Mouse (Mus musculus) kidney, adult 2 months (tissue): ENCODE data around the gene Prkrip1. TPM values are rescaled to one million over a fixed set of nuclear protein-coding genes. Genes with fewer than 3 reads are reported as not detected.

Experiments used
- DNase-seq: peaks from one replicate; pipeline ENCODE4 v3.0.0; 2021
- H3K27ac ChIP-seq: fragments of 200-500 bp; 2 replicates; pipeline ENCODE4 v1.5.1; 2012; ENCODE audit warnings: low read depth, low read length, control low read depth, inconsistent platforms; ENCODE audit not compliant: insufficient read depth
- H3K27me3 ChIP-seq: fragments of 200-500 bp; replicated peaks from 2 replicates; pipeline ENCODE4 v1.6.1; 2012; ENCODE audit warnings: mild to moderate bottlenecking, moderate library complexity, low read length, inconsistent platforms; ENCODE audit not compliant: control insufficient read depth, insufficient read depth
- H3K36me3 ChIP-seq: fragments of 200-500 bp; 2 replicates; pipeline ENCODE4 v1.6.1; 2012; ENCODE audit warnings: mild to moderate bottlenecking, moderate library complexity, low read length, inconsistent platforms; ENCODE audit not compliant: control insufficient read depth, insufficient read depth
- H3K4me1 ChIP-seq: fragments of 200-500 bp; 2 replicates; pipeline ENCODE4 v1.6.1; 2011; ENCODE audit warnings: low read length; ENCODE audit not compliant: control insufficient read depth, insufficient read depth
- H3K4me3 ChIP-seq: fragments of 200-500 bp; 2 replicates; pipeline ENCODE4 v1.5.1; 2011; ENCODE audit warnings: mild to moderate bottlenecking, low read depth, low read length, control low read depth; ENCODE audit not compliant: insufficient read depth
- CTCF ChIP-seq: fragments of 200-500 bp; conservative IDR thresholded peaks from 2 replicates; pipeline ENCODE4 v1.5.1; 2011; ENCODE audit warnings: low read depth, mild to moderate bottlenecking, control low read depth, low read length, moderate library complexity, mixed read lengths; ENCODE audit not compliant: insufficient read depth, insufficient read length
- POLR2A ChIP-seq: fragments of 200-500 bp; IDR thresholded peaks from one replicate; pipeline ENCODE4 v1.6.1; 2011; ENCODE audit warnings: low read depth, low read length, control low read depth
- WGBS: fragments of 180-500 bp; shearing (Covaris S2); methylation state at CpG from one replicate; pipeline ENCODE4 v1.1.7; 2018; 5-methylcytosine and 5-hydroxymethylcytosine counted together
- polyA plus RNA-seq: library from polyadenylated mRNA; depleted of rRNA; stranded (reverse); fragments of >200 nt; gene quantifications from 2 replicates; pipeline ENCODE4 v1.2.3, GENCODE M21; 2012

Prkrip1 gene
- polyA plus RNA-seq, 1 experiment = 14.1 TPM

GRCm38 (mm10) chr5:136243851-136244761, 45.3 kb upstream of the Prkrip1 start:
- Histone ChIP-seq H3K4me1 (no peaks in the 10 kb centered on the region), H3K27me3 (no peaks in the 10 kb centered on the region), H3K27ac (no peak overlapping the region), H3K36me3 (no peaks in the 10 kb centered on the region), H3K4me3 (peak overlapping the region; percentile 72)
- no peak for TF ChIP-seq CTCF
- TF ChIP-seq POLR2A = no peak
- under 1% methylated on average over 65 of the region's 67 CpGs for WGBS
- no peak for DNase-seq

- no peak for DNase-seq
- no peak overlapping the region for H3K4me3 ChIP-seq
- no peaks in the 10 kb centered on the region for H3K4me1 ChIP-seq
- no peak for TF ChIP-seq CTCF
- TF ChIP-seq POLR2A = no peak
- no peak overlapping the region for H3K27ac ChIP-seq
- 52% methylated on average over 6 of the region's 6 CpGs for WGBS
- no peaks in the 10 kb centered on the region for H3K27me3 ChIP-seq
- H3K36me3 ChIP-seq = no peaks in the 10 kb centered on the region
Observed at GRCm38 (mm10) chr5:136241161-136241560, 42.4 kb upstream of the Prkrip1 start.

GRCm38 (mm10) chr5:136240381-136240780, 41.6 kb upstream of the Prkrip1 start:
- Histone ChIP-seq H3K27me3 (no peaks in the 10 kb centered on the region), H3K4me3 (no peak overlapping the region), H3K36me3 (no peaks in the 10 kb centered on the region), H3K4me1 (no peaks in the 10 kb centered on the region), H3K27ac (no peak overlapping the region)
- DNase-seq = no peak
- TF ChIP-seq CTCF (no peak), POLR2A (no peak)
- 63% methylated on average over 1 of the region's 1 CpGs for WGBS

GRCm38 (mm10) chr5:136237607-136238006, 38.8 kb upstream of the Prkrip1 start:
- Histone ChIP-seq H3K36me3 (no peaks in the 10 kb centered on the region), H3K27me3 (no peaks in the 10 kb centered on the region), H3K4me3 (0 out of 2 replicates have a peak overlapping the region, but pooled peaks have one; percentile 1), H3K27ac (no peak overlapping the region), H3K4me1 (no peaks in the 10 kb centered on the region)
- WGBS = 2% methylated on average over 19 of the region's 19 CpGs
- TF ChIP-seq POLR2A (no peak), CTCF (no peak)
- peak; percentile 26 for DNase-seq

GRCm38 (mm10) chr5:136236611-136237010, 37.8 kb upstream of the Prkrip1 start:
- no peak overlapping the region for H3K27ac ChIP-seq
- TF ChIP-seq CTCF (no peak), POLR2A (no peak)
- H3K4me3 ChIP-seq = no peak overlapping the region
- WGBS = 72% methylated on average over 5 of the region's 5 CpGs
- H3K27me3 ChIP-seq = no peaks in the 10 kb centered on the region
- no peaks in the 10 kb centered on the region for H3K36me3 ChIP-seq
- DNase-seq = no peak
- no peaks in the 10 kb centered on the region for H3K4me1 ChIP-seq

- 76% methylated on average over 4 of the region's 4 CpGs for WGBS
- Histone ChIP-seq H3K27ac (no peak overlapping the region), H3K36me3 (no peaks in the 10 kb centered on the region), H3K27me3 (no peaks in the 10 kb centered on the region), H3K4me3 (no peak overlapping the region), H3K4me1 (no peaks in the 10 kb centered on the region)
- DNase-seq = no peak
- TF ChIP-seq CTCF = no peak
Observed at GRCm38 (mm10) chr5:136230348-136231035, 31.7 kb upstream of the Prkrip1 start.

GRCm38 (mm10) chr5:136226246-136226876, 27.6 kb upstream of the Prkrip1 start:
- Histone ChIP-seq H3K4me1 (no peaks in the 10 kb centered on the region), H3K36me3 (no peaks in the 10 kb centered on the region), H3K4me3 (no peak overlapping the region), H3K27me3 (no peaks in the 10 kb centered on the region), H3K27ac (no peak overlapping the region)
- TF ChIP-seq CTCF (no peak), POLR2A (no peak)
- 84% methylated on average over 7 of the region's 7 CpGs for WGBS
- DNase-seq = no peak
